Mouse (Mus musculus) forebrain, embryonic 11.5 days (tissue): Measurements from ENCODE around the gene Ddn. TPM values are rescaled to one million over a fixed set of nuclear protein-coding genes. Genes with fewer than 3 reads are reported as not detected.

ENCODE experiments used
- ATAC-seq: fragments of 200-750 bp; cut with Nextera tagmentation; replicated peaks from 2 replicates; pipeline ENCODE4 v1.8.0; 2017; ENCODE audit warnings: moderate TSS enrichment; ENCODE audit not compliant: low FRiP score
- DNase-seq: peaks from one replicate; pipeline ENCODE4 v3.0.0-alpha.2; 2017; ENCODE audit warnings: low spot score
- H3K27ac ChIP-seq: fragments of 300-500 bp; sonication (generic); 2 replicates; pipeline ENCODE4 v1.5.1; 2014; ENCODE audit warnings: low read depth, low read length
- H3K27me3 ChIP-seq: fragments of 300-500 bp; sonication (generic); 2 replicates; pipeline ENCODE4 v1.6.1; 2014; ENCODE audit warnings: mild to moderate bottlenecking, low read length, mixed read lengths; ENCODE audit not compliant: control insufficient read depth, insufficient read depth
- H3K36me3 ChIP-seq: fragments of 300-500 bp; sonication (generic); 2 replicates; pipeline ENCODE4 v1.6.1; 2014; ENCODE audit warnings: mild to moderate bottlenecking, low read length, moderate library complexity, mixed read lengths; ENCODE audit not compliant: control insufficient read depth, insufficient read depth
- H3K4me1 ChIP-seq: fragments of 300-500 bp; sonication (generic); replicated peaks from 2 replicates; pipeline ENCODE4 v1.6.1; 2014; ENCODE audit warnings: low read length, mixed read lengths; ENCODE audit not compliant: control insufficient read depth, insufficient read depth
- H3K4me2 ChIP-seq: fragments of 300-500 bp; sonication (generic); 2 replicates; pipeline ENCODE4 v1.6.1; 2014; ENCODE audit warnings: low read depth, mild to moderate bottlenecking, low read length, moderate library complexity, mixed read lengths; ENCODE audit not compliant: severe bottlenecking
- H3K4me3 ChIP-seq: fragments of 300-500 bp; sonication (generic); 2 replicates; pipeline ENCODE4 v1.5.1; 2014; ENCODE audit warnings: low read depth, low read length
- H3K9ac ChIP-seq: fragments of 300-500 bp; sonication (generic); 2 replicates; pipeline ENCODE4 v1.6.1; 2014; ENCODE audit warnings: low read length
- H3K9me3 ChIP-seq: fragments of 300-500 bp; sonication (generic); 2 replicates; pipeline ENCODE4 v1.6.1; 2016; ENCODE audit warnings: low read length, mixed read lengths; ENCODE audit not compliant: control insufficient read depth
- WGBS: fragments of 180-500 bp; shearing (Covaris S2); extraction: QIAGEN DNeasy Blood & Tissue Kit; methylation state at CpG from one replicate; pipeline ENCODE4 v1.1.7; 2014; 5-methylcytosine and 5-hydroxymethylcytosine counted together
- polyA plus RNA-seq: library from polyadenylated mRNA; unstranded; fragments of >200 nt; fragmentation: Nextera tagmentation; extraction: Ambion mirVana; gene quantifications from 2 replicates; pipeline ENCODE4 v1.2.1, GENCODE M21; 2014

Ddn gene
- polyA plus RNA-seq, 1 experiment from 2014 or later = not detected

DNA sequence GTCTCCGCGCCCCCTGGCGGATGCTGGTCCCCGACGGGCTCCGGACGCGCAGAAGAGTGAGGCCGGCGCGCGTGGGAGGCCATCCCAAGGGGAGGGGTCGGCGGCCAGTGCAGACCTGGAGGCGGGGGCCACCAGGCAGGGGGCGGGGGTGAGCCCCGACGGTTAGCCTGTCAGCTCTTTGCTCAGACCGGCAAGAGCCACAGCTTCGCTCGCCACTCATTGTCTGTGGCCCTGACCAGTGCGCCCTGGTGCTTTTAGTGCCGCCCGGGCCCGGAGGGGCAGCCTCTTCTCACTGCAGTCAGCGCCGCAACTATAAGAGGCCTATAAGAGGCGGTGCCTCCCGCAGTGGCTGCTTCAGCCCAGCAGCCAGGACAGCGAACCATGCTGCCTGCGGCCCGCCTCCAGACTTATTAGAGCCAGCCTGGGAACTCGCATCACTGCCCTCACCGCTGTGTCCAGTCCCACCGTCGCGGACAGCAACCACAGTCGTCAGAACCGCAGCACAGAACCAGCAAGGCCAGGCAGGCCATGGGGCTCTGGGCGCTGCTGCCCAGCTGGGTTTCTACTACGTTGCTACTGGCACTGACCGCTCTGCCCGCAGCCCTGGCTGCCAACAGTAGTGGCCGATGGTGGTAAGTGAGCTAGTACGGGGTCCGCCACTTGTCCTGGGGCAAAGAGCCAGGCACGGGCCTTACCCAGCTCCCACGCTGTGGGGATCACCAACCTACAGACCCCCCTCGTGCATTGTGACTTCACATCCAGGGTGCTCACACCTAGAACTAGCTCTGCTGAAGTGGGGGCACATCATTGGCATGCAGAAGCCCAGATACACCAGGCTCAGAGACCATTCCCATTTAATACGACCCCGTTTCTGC, 19.4 kb downstream of the Ddn start, which contains the start of gene Wnt1:
Gene Wnt1 (plus strand): TSS at position 197 of the 875 bp plus-strand sequence.
- peaks cover 85% of the 10 kb centered on the region for H3K27me3 ChIP-seq
- WGBS = 1% methylated on average over 50 of the region's 51 CpGs
- no peak within 1 kb of the TSS for H3K4me3 ChIP-seq
- H3K36me3 ChIP-seq = no peaks in the 10 kb centered on the region
- H3K27ac ChIP-seq = no peak within 1 kb of the TSS
- H3K4me2 ChIP-seq = 0 out of 2 replicates have a peak within 1 kb of the TSS, but pooled peaks have one; percentile 24
- no peak within 1 kb of the TSS for H3K9ac ChIP-seq
- H3K9me3 ChIP-seq = no peaks in the 10 kb centered on the region
- DNase-seq = peak; percentile 77
- ATAC-seq = peak; percentile 33; the same call in 1 of the 2 replicates
- H3K4me1 ChIP-seq = peaks cover 6% of the 10 kb centered on the region; the same call in 1 of the 2 replicates

DNA sequence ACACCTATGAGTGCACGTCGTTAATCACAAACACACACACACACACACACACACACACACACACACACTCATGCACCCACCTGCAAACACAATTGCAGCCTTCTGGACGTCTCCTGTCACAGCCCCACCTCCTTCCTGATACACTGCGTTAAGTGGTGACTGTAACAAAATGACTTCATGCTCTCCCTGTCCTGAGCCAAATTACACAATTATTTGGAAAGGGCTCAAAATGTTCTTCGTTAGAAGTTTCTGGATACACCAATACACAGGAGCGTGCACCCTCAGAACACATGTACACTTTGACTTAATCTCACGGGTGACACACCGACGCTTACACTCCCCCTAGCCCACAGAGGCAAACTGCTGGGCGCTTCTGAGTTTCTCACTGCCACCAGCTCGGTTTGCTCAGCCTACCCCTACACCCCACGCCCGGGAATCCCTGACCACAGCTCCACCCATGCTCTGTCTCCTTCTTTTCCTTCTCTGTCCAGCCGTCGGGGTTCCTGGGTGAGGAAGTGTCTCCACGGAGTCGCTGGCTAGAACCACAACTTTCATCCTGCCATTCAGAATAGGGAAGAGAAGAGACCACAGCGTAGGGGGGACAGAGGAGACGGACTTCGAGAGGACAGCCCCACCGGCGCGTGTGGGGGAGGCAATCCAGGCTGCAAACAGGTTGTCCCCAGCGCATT, 20.2 kb downstream of the Ddn start:
- H3K4me3 ChIP-seq = no peak overlapping the region
- H3K9ac ChIP-seq = no peak overlapping the region
- H3K27me3 ChIP-seq = peaks cover 81% of the 10 kb centered on the region
- 0 out of 2 replicates have a peak overlapping the region, but pooled peaks have one; percentile 24 for H3K4me2 ChIP-seq
- H3K27ac ChIP-seq = no peak overlapping the region
- ATAC-seq (no peak), DNase-seq (no peak)
- H3K9me3 ChIP-seq = no peaks in the 10 kb centered on the region
- no peaks in the 10 kb centered on the region for H3K36me3 ChIP-seq
- WGBS = 12% methylated on average over 24 of the region's 24 CpGs
- peaks cover 6% of the 10 kb centered on the region; the same call in 1 of the 2 replicates for H3K4me1 ChIP-seq

DNA sequence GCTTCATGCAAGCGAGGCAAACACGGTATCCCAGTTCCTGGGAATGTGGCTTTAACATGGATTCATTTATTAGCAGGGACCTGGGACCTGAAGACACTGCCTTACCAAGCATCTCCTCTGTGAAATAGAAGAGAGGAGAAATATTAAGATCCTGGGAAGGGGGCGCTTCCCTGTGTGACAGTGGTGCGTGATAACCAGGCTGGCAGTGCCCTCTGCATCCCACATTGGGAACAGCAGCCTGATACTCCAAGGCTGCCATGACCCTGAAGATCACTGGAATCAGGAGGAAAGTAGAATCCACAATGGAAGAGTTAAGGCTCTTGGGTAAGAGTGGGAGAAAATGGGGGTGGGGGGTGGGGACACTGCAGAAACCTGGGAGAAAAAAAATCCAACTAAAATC, 21.4 kb downstream of the Ddn start:
- H3K4me1 ChIP-seq = peaks cover 6% of the 10 kb centered on the region; the same call in 1 of the 2 replicates
- no peak overlapping the region for H3K4me3 ChIP-seq
- no peaks in the 10 kb centered on the region for H3K9me3 ChIP-seq
- WGBS = 44% methylated on average over 4 of the region's 4 CpGs
- no peak overlapping the region for H3K27ac ChIP-seq
- H3K9ac ChIP-seq = no peak overlapping the region
- ATAC-seq = no peak
- no peak overlapping the region for H3K4me2 ChIP-seq
- peak; percentile 53 for DNase-seq
- H3K27me3 ChIP-seq = peaks cover 72% of the 10 kb centered on the region
- no peaks in the 10 kb centered on the region for H3K36me3 ChIP-seq

DNA sequence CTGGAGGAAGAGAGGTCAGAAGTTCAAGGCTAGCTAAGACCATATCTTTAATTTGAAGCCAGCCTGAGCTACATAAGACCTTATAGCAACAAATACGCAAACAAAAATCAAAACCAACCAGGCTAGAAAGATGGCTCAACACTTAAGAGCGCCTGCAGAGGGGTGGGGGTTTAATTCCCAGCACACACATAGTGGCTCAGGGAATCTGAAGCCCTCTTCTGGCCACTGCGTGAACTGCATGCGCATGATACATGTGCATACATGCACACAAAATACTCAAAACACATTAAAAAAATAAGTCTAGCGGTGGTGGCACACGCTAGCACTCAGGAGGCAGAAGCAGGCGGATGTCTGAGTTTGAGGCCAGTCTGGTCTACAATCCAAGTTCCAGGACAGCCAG, 23.5 kb downstream of the Ddn start:
- H3K27me3 ChIP-seq = peaks cover 66% of the 10 kb centered on the region
- no peak overlapping the region for H3K4me3 ChIP-seq
- H3K27ac ChIP-seq = no peak overlapping the region
- no peaks in the 10 kb centered on the region for H3K36me3 ChIP-seq
- no peaks in the 10 kb centered on the region for H3K9me3 ChIP-seq
- H3K4me2 ChIP-seq = no peak overlapping the region
- ATAC-seq (no peak), DNase-seq (peak; percentile 64)
- H3K9ac ChIP-seq = no peak overlapping the region
- WGBS = 37% methylated on average over 7 of the region's 7 CpGs
- H3K4me1 ChIP-seq = peaks cover 5% of the 10 kb centered on the region; the same call in 1 of the 2 replicates

DNA sequence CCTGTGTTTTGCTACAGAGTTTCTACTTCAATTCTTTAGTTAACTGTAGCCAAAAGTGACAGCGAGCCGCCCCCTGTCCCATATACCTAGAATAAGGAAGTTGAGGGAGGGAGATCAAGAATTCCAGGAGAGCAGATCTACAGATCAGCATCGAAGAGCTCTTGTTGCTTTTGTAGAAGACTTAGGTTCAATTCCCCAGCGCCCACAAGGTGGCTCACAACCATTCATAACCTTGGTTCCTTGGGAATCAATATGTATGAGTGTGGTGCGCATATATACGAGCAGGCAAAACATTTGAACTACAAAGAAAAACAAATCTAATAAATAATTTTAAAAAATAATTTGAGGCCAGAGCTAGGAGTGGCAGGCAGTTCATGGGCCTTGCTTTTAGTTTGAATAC, 28.1 kb downstream of the Ddn start:
- Histone ChIP-seq H3K9me3 (no peaks in the 10 kb centered on the region), H3K27me3 (peaks cover 73% of the 10 kb centered on the region), H3K4me1 (peaks cover 8% of the 10 kb centered on the region), H3K36me3 (no peaks in the 10 kb centered on the region), H3K9ac (no peak overlapping the region), H3K27ac (no peak overlapping the region), H3K4me2 (no peak overlapping the region), H3K4me3 (no peak overlapping the region)
- no peak for DNase-seq
- WGBS = 34% methylated on average over 6 of the region's 6 CpGs
- no peak for ATAC-seq

DNA sequence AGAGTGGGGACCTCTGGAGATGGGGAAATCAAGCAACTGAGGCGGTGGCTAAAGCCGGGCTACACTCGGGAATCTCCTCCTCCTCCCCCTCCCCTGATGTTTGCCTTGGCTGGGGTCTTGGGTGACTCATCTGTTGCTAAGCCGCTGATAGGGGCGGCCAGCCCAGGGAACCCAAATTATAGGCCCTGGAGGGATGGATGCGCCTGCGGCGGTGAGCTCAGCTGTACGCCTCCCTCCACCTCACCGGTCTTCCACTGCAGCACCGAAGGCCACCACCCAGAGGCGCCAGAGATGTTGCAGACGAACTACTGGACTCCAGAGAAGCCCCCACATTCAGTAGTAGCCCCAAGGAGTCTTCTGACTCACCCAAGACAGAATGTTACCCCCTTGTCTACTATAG, 28.7 kb downstream of the Ddn start:
- Histone ChIP-seq H3K9ac (no peak overlapping the region), H3K4me2 (no peak overlapping the region), H3K4me3 (no peak overlapping the region), H3K36me3 (no peaks in the 10 kb centered on the region), H3K27me3 (peaks cover 78% of the 10 kb centered on the region), H3K4me1 (peaks cover 10% of the 10 kb centered on the region), H3K9me3 (no peaks in the 10 kb centered on the region), H3K27ac (no peak overlapping the region)
- ATAC-seq = no peak
- 2% methylated on average over 12 of the region's 13 CpGs for WGBS
- peak; percentile 64 for DNase-seq

DNA sequence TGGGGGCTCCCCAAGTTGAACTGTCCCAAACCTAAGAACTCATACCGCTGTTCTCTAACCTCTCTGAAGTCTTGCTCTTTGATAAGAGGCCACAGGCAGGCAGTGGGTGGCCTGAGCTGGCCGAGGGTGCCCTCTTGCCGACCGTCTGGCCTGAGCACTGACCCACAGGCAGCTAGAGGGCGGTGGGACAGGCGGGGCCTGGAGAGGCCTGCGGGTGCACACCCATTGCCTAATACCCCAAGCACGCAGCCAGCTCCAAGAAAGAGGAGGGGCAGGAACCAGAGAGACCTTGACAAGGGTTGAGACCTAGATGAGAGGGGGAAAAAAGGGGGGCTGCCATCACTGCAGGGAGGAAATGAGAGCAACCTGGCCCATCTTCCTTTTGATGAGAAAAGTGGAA, 29.2 kb downstream of the Ddn start:
- Histone ChIP-seq H3K4me1 (peaks cover 10% of the 10 kb centered on the region), H3K9ac (no peak overlapping the region), H3K36me3 (no peaks in the 10 kb centered on the region), H3K27ac (no peak overlapping the region), H3K27me3 (peaks cover 80% of the 10 kb centered on the region), H3K4me2 (no peak overlapping the region), H3K4me3 (no peak overlapping the region), H3K9me3 (no peaks in the 10 kb centered on the region)
- WGBS = 3% methylated on average over 8 of the region's 8 CpGs
- ATAC-seq = no peak
- no peak for DNase-seq

DNA sequence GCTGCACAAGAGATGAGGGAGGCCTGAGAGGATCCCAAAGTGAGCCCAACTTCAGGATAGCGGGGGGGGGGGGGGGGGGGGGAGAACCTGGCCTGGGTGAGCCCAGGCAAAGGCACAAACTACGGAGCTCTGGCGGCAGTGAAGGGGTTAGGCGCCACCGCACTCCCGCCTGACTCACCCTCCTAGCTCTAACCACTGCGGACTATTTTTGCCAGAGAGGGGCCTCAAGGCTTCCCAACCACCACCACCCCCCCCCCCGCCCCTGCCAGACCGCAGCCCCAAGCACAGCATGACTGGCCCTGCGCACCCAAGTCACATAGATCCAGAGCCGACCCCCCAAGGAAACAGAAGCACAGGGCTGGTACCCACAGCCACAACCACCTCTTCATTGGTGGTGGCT, 30.5 kb downstream of the Ddn start:
- Histone ChIP-seq H3K4me3 (no peak overlapping the region), H3K27ac (no peak overlapping the region), H3K9me3 (no peaks in the 10 kb centered on the region), H3K9ac (no peak overlapping the region), H3K36me3 (no peaks in the 10 kb centered on the region), H3K4me1 (peaks cover 10% of the 10 kb centered on the region), H3K4me2 (no peak overlapping the region), H3K27me3 (peaks cover 88% of the 10 kb centered on the region)
- ATAC-seq (no peak), DNase-seq (no peak)
- WGBS = 1% methylated on average over 10 of the region's 11 CpGs
